Mouse (Mus musculus) inflammation-experienced regulatory T-cells, adult 16 weeks (primary cell): Measurements from ENCODE around the gene Nup62cl. TPM values are rescaled to one million over a fixed set of nuclear protein-coding genes. Genes with fewer than 3 reads are reported as not detected.

Source experiments
- polyA plus RNA-seq: library from polyadenylated mRNA; unstranded; fragments of 100-300 nt; shearing (Covaris generic); gene quantifications from one replicate; pipeline ENCODE4 v1.2.1, GENCODE M21; 2017

The Nup62cl gene
- polyA plus RNA-seq: not detected

GRCm38 (mm10) chrX:140062135-140062975 lies at the start of gene Nup62cl, which contains the start of gene Pih1h3b:
Gene Nup62cl (minus strand): TSS chrX:140062712.
Gene Pih1h3b (plus strand): TSS chrX:140062879.

GRCm38 (mm10) chrX:139997740-139998690 lies 64.5 kb downstream of the Nup62cl start, which contains the start of gene Rbm41:
Gene Rbm41 (minus strand): TSS chrX:139998595.

Other genes starting within 250 kb of the Nup62cl start
- not detected for gene Morc4, start 191.0 kb downstream of the Nup62cl start, polyA plus RNA-seq
- gene Rbm41, start 64.1 kb downstream of the Nup62cl start, polyA plus RNA-seq: 11.8 TPM
- gene Pih1h3b, start 167 bp upstream of the Nup62cl start, polyA plus RNA-seq: not detected